Mouse (Mus musculus): ENCODE data around the gene Sema7a. TPM values are rescaled to one million over a fixed set of nuclear protein-coding genes. Genes with fewer than 3 reads are reported as not detected.

Sema7a gene
- polyA plus RNA-seq, 1 experiment from 2014 or later, result not detected

DNA sequence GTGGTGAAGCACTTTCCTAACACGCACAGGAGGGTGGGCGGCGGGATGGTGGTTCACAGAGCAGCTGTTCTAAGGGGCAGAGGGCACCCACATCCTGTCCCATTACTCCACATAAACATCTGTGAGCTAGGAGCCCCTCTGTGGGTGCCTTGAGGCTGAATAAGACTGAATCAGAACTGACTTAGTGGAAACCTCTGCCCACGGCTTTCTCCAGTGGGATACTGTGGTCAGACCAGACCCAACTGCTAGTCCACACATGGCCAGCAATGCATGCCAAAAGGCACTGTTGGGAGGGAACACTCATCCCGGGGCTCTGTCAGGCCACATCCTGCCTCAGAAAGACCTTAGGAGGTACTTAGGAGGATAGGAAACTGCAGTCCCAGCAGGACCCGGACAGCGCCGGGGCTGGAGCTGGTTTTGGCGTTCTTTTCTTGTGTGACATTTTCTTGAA lies 32.3 kb downstream of the Sema7a start:
- no peak overlapping the region for H3K27ac ChIP-seq
- H3K9ac ChIP-seq, result no peak overlapping the region
- H3K27me3 ChIP-seq, result no peaks in the 10 kb centered on the region
- DNase-seq (no peak), ATAC-seq (ENCODE audit: low read depth) (no peak)
- H3K4me1 ChIP-seq (replicated peaks), result peaks cover 16% of the 10 kb centered on the region; the same call in 1 of the 2 replicates
- 44% methylated on average over 9 of the region's 9 CpGs for WGBS (ENCODE audit: insufficient replicate concordance)
- no peaks in the 10 kb centered on the region for H3K9me3 ChIP-seq (replicated peaks)
- no peak overlapping the region for H3K4me3 ChIP-seq (replicated peaks)
- H3K4me2 ChIP-seq, result no peak overlapping the region
- H3K36me3 ChIP-seq, result no peaks in the 10 kb centered on the region

DNA sequence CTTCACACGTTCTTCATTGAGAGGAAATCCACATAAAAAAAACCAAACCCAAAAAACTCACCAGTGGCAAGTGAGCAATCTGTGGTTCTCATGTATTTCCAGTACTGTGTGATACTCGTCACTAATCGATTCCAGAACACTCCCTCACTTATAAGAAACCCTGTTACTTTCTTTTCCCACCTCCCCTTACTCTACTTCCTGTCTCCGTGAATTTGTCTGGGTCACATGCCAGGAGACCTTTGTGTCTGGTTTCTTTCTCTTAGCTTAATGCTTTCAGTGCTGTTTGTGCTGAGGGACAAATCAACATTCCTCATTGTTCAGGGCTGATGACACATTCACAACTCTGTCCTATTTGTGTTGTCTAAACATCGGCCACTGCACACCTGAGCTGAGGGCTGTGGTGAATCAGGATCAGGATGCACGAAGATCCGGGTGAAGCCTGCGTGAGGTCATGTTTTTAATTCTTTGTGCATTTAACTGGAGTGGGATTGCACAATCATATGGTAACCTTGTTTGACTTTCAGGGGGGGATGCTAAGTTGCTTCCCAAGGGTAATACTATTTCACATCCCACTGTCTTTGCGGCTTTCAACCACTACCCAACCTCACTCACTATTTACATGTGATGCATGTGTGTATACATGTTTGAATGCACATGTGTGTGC lies 33.0 kb downstream of the Sema7a start:
- WGBS (ENCODE audit: insufficient replicate concordance), result 51% methylated on average over 9 of the region's 9 CpGs
- H3K9ac ChIP-seq, result no peak overlapping the region
- H3K36me3 ChIP-seq, result no peaks in the 10 kb centered on the region
- no peak overlapping the region for H3K4me3 ChIP-seq (replicated peaks)
- H3K9me3 ChIP-seq (replicated peaks), result no peaks in the 10 kb centered on the region
- H3K27ac ChIP-seq, result no peak overlapping the region
- H3K4me2 ChIP-seq, result no peak overlapping the region
- DNase-seq (no peak), ATAC-seq (ENCODE audit: low read depth) (no peak)
- H3K4me1 ChIP-seq (replicated peaks), result peaks cover 16% of the 10 kb centered on the region; the same call in 1 of the 2 replicates
- H3K27me3 ChIP-seq, result 0 out of 2 replicates have a peak, but pooled peaks cover under 1% of the 10 kb centered on the region

DNA sequence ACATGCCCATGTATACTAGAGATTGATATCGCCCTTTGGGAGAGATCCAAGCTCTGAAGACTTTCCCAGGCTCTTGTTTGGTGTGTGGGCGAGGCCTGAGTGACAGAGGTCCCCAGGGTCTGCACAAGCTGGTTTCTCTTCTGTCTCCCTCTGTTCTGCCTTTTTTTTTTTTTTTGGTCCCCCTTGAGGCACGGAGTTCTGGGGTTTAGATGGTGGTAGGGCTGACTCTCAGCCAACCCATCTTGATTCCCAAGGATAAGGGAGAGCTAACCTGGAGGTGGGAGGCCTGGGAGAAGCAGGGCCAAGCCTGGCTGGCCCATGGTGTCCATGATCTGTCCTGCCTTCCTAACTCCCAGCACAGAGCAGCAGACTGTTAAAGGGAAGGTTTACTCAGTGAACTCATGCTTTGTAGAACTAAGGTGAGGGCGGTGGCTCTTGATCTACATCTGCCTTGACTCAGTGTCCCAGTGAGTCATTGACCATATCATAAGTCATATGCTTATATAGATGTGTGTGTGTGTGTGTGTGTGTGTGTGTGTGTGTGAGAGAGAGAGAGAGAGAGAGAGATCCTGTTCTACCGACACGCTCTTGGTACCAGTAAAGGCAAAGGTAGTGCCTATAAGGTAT lies 33.6 kb downstream of the Sema7a start:
- Histone ChIP-seq H3K36me3 (no peaks in the 10 kb centered on the region), H3K4me2 (no peak overlapping the region), H3K9me3 (replicated peaks) (no peaks in the 10 kb centered on the region), H3K9ac (no peak overlapping the region), H3K4me3 (replicated peaks) (no peak overlapping the region), H3K27me3 (0 out of 2 replicates have a peak, but pooled peaks cover 5% of the 10 kb centered on the region), H3K27ac (no peak overlapping the region), H3K4me1 (replicated peaks) (peaks cover 14% of the 10 kb centered on the region; the same call in 1 of the 2 replicates)
- DNase-seq (no peak), ATAC-seq (ENCODE audit: low read depth) (no peak)
- WGBS (ENCODE audit: insufficient replicate concordance), result 57% methylated on average over 6 of the region's 6 CpGs

DNA sequence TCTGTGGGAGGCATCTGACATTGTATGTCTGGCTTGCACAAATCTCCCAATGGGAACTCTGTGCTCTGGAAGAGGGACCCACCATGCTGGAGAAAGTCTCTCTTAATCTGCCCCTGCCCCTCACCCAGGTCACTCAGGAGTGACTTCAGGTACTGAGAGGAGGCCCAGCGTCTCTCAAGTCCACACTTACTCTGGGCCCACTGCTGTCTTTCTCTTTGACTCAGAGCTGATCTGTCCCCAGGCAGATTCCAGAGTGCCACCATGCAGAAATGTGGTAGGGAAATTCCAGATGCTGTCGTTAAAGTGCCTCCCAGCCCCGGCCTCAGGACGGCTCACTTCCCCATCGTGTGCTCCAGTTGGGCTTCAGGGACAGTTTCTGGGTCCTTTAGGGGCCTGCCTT lies 34.3 kb downstream of the Sema7a start:
- DNase-seq, result no peak
- 0 out of 2 replicates have a peak, but pooled peaks cover 11% of the 10 kb centered on the region for H3K4me1 ChIP-seq (replicated peaks)
- H3K4me3 ChIP-seq (replicated peaks), result no peak overlapping the region
- H3K9me3 ChIP-seq (replicated peaks), result no peaks in the 10 kb centered on the region
- no peaks in the 10 kb centered on the region for H3K36me3 ChIP-seq
- no peak overlapping the region for H3K27ac ChIP-seq
- no peak for ATAC-seq (ENCODE audit: low read depth)
- no peak overlapping the region for H3K4me2 ChIP-seq
- H3K9ac ChIP-seq, result no peak overlapping the region
- 60% methylated on average over 5 of the region's 5 CpGs for WGBS (ENCODE audit: insufficient replicate concordance)
- 0 out of 2 replicates have a peak, but pooled peaks cover 5% of the 10 kb centered on the region for H3K27me3 ChIP-seq

DNA sequence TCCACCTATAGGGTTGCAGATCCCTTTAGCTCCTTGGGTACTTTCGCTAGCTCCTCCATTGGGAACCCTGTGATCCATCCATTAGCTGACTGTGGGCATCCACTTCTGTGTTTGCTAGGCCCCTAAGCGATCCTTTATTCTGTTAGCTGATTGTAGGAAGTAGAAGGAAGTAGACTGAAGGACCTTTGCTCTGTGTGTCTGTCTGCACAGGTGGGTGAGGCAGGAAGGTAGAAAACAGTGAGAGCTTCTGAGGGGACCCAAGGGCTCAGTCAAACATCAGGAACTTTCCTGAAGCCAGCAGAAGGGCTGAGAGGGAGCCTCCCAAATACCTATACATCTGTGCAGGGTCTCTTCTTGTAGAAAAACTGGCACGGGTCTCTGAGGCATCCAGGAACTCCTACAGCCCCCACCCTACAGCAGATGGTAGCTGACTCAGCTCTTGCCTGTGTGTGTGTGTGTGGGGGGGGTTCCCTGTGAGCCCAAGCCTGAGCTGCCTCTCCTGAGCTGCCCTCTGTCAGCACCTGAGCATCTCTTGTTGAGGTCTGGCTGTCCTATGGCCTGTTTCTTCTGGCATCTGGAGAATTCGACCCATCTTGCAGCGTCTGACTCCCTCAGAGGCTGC lies 35.4 kb downstream of the Sema7a start:
- Histone ChIP-seq H3K27ac (no peak overlapping the region), H3K27me3 (0 out of 2 replicates have a peak, but pooled peaks cover 7% of the 10 kb centered on the region), H3K4me3 (replicated peaks) (no peak overlapping the region), H3K36me3 (no peaks in the 10 kb centered on the region), H3K4me2 (no peak overlapping the region), H3K9ac (no peak overlapping the region), H3K4me1 (replicated peaks) (0 out of 2 replicates have a peak, but pooled peaks cover 11% of the 10 kb centered on the region), H3K9me3 (replicated peaks) (no peaks in the 10 kb centered on the region)
- 60% methylated on average over 5 of the region's 5 CpGs for WGBS (ENCODE audit: insufficient replicate concordance)
- ATAC-seq (ENCODE audit: low read depth) (no peak), DNase-seq (no peak)

DNA sequence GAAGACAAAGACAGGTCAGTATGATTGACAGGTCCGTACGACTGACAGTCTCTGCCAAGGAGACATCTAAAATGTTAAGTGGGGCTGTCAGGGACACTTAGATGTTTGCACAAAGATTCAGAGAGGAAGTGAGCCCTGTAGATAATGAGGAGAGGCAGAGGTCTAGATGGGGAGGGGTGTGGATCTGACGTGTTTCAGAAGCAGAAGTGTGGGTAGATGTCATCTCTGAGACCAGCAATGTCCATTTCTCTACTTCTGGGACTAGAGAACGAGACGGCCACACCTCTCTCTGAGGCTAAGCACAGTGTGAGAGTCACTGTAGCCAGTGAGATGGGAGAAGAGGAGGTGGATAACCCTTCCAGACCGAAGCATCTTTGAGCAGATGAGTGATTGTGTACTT lies 38.1 kb downstream of the Sema7a start:
- H3K27ac ChIP-seq, result no peak overlapping the region
- DNase-seq, result no peak
- H3K9ac ChIP-seq, result no peak overlapping the region
- 27% methylated on average over 6 of the region's 6 CpGs for WGBS (ENCODE audit: insufficient replicate concordance)
- H3K9me3 ChIP-seq (replicated peaks), result no peaks in the 10 kb centered on the region
- H3K4me1 ChIP-seq (replicated peaks), result 0 out of 2 replicates have a peak, but pooled peaks cover 6% of the 10 kb centered on the region
- no peak for ATAC-seq (ENCODE audit: low read depth)
- H3K4me3 ChIP-seq (replicated peaks), result no peak overlapping the region
- H3K4me2 ChIP-seq, result no peak overlapping the region
- no peaks in the 10 kb centered on the region for H3K36me3 ChIP-seq
- 0 out of 2 replicates have a peak, but pooled peaks cover 8% of the 10 kb centered on the region for H3K27me3 ChIP-seq

DNA sequence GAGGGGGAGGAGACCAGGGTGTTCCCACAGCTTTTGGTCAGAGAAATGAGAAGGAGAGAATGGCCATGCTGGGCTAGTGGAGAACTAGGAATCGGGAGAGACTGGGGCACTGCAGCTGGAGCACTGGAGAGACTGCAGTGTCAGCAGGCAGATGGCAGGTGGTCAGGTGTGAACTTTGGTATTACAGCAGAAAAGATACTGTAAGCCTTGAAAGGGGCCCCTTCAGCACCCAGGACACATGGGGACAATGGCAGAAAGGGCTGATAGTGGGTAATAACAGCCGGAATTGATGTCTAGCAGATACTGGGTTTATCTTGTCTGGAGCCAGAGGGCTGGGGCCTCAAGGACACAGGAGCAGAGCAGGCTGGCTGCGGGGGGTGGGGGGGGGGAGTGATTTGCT lies 38.9 kb downstream of the Sema7a start:
- no peaks in the 10 kb centered on the region for H3K4me1 ChIP-seq (replicated peaks)
- no peak for DNase-seq
- H3K4me3 ChIP-seq (replicated peaks), result no peak overlapping the region
- no peak overlapping the region for H3K4me2 ChIP-seq
- H3K36me3 ChIP-seq, result no peaks in the 10 kb centered on the region
- H3K27ac ChIP-seq, result no peak overlapping the region
- H3K9me3 ChIP-seq (replicated peaks), result no peaks in the 10 kb centered on the region
- H3K9ac ChIP-seq, result no peak overlapping the region
- 0 out of 2 replicates have a peak, but pooled peaks cover 8% of the 10 kb centered on the region for H3K27me3 ChIP-seq
- no peak for ATAC-seq (ENCODE audit: low read depth)
- WGBS (ENCODE audit: insufficient replicate concordance), result 34% methylated on average over 3 of the region's 3 CpGs

DNA sequence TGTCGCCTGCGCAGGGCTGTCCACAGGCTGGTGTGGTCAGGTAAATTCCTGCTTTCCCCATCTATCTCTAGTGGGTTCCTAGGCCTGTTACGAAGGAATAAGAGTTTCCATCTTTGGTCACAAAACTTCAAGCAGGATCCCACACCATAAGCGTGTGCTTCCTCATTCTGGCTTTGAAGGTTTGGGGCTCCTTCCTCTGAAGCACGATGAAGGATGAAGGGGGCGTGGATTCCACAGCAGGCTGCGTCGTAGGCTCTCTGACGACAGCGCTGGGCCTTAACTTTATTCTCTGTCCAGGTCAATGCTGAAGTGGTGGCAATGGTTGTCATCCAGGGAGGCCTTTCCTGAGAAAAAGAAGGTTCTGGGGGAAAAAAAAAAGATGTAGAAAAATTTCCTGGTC lies 40.7 kb downstream of the Sema7a start:
- 38% methylated on average over 10 of the region's 10 CpGs for WGBS (ENCODE audit: insufficient replicate concordance)
- DNase-seq, result no peak

DNA sequence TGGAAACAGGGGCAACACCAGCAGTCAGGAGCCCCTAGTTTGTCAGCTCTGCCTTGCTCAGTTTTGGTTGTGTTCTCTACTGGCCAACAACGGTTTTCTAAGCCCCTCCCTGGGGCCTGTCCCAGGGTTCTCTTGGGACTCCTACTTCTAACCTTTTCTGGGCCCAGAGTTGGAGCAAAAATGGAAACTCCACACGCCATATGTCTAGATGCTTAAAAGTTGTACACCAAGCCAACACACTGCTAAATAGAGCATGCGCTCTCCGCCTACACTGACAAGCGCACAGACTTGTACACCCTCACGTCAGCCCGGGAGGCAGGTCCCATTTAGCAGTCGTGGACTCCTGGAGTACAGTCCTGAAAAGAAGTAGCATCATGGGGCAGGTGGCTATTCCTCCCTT lies 45.4 kb downstream of the Sema7a start:
- Histone ChIP-seq H3K9ac (no peak overlapping the region), H3K4me1 (replicated peaks) (no peaks in the 10 kb centered on the region), H3K36me3 (no peaks in the 10 kb centered on the region), H3K27ac (no peak overlapping the region), H3K4me3 (replicated peaks) (no peak overlapping the region), H3K27me3 (0 out of 2 replicates have a peak, but pooled peaks cover 5% of the 10 kb centered on the region), H3K4me2 (no peak overlapping the region), H3K9me3 (replicated peaks) (no peaks in the 10 kb centered on the region)
- no peak for ATAC-seq (ENCODE audit: low read depth)
- DNase-seq, result no peak
- 77% methylated on average over 8 of the region's 8 CpGs for WGBS (ENCODE audit: insufficient replicate concordance)

More for the DNA sequence above, 40.7 kb downstream of the Sema7a start:
- Histone ChIP-seq H3K9ac (no peak overlapping the region), H3K9me3 (replicated peaks) (no peaks in the 10 kb centered on the region), H3K36me3 (no peaks in the 10 kb centered on the region), H3K4me3 (replicated peaks) (no peak overlapping the region), H3K27ac (no peak overlapping the region), H3K4me1 (replicated peaks) (no peaks in the 10 kb centered on the region), H3K4me2 (no peak overlapping the region), H3K27me3 (0 out of 2 replicates have a peak, but pooled peaks cover 8% of the 10 kb centered on the region)
- no peak for ATAC-seq (ENCODE audit: low read depth)

DNA sequence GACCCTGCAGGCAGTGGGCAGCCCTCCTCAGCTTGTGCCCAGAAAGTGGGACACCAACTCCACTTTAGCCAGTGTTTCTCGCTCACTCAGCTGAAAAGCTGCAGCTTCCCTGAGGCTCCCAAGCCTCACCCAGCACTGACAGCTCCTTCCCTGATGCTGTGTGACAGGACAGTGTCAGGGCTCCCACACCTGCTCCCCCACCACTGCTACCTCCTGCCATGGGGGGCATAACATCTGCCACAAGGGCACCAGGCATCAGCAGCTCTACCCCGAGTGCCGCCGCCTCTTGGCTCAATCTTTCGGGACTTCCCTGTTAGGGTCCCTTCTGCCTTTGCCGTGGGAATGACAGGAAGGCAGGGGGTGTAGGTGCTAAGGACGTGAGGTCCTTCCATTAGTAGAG lies 46.4 kb downstream of the Sema7a start:
- Histone ChIP-seq H3K4me3 (replicated peaks) (no peak overlapping the region), H3K9ac (no peak overlapping the region), H3K36me3 (no peaks in the 10 kb centered on the region), H3K4me1 (replicated peaks) (no peaks in the 10 kb centered on the region), H3K4me2 (no peak overlapping the region), H3K27me3 (0 out of 2 replicates have a peak, but pooled peaks cover 4% of the 10 kb centered on the region), H3K27ac (no peak overlapping the region), H3K9me3 (replicated peaks) (no peaks in the 10 kb centered on the region)
- WGBS (ENCODE audit: insufficient replicate concordance), result 57% methylated on average over 7 of the region's 7 CpGs
- no peak for ATAC-seq (ENCODE audit: low read depth)
- DNase-seq, result no peak

DNA sequence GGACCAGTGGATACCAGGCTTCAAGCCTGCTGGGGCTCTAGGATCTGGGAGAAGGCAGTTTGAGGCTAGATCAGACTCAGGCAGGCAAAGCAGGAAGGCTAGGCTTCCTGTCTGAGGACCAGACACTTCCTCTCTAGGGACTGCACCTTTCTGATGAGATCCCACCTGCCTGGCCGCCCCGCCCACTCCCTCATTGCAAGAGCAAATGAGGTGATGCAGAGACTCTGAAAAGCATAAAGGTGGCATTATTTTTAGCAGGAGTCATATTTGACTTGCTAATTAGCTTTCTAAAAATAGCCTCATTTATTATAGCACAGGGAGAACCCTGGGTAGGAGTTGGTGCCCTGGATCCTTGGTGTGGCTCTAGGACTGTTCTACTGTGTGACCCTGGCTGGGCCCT lies 48.2 kb downstream of the Sema7a start:
- no peak for DNase-seq
- 56% methylated on average over 2 of the region's 2 CpGs for WGBS (ENCODE audit: insufficient replicate concordance)
- Histone ChIP-seq H3K9me3 (replicated peaks) (no peaks in the 10 kb centered on the region), H3K4me3 (replicated peaks) (no peak overlapping the region), H3K27ac (no peak overlapping the region), H3K36me3 (no peaks in the 10 kb centered on the region), H3K4me1 (replicated peaks) (no peaks in the 10 kb centered on the region), H3K27me3 (0 out of 2 replicates have a peak, but pooled peaks cover 4% of the 10 kb centered on the region), H3K4me2 (no peak overlapping the region), H3K9ac (no peak overlapping the region)
- ATAC-seq (ENCODE audit: low read depth), result no peak
